Mouse (Mus musculus): ENCODE measurements around the gene Fam133b.
"Not testable (repeated sequence)": the region's sequence is repeated elsewhere in the genome, so short reads cannot be mapped to it uniquely, and the experiment has no call there.

Fam133b gene

DNA sequence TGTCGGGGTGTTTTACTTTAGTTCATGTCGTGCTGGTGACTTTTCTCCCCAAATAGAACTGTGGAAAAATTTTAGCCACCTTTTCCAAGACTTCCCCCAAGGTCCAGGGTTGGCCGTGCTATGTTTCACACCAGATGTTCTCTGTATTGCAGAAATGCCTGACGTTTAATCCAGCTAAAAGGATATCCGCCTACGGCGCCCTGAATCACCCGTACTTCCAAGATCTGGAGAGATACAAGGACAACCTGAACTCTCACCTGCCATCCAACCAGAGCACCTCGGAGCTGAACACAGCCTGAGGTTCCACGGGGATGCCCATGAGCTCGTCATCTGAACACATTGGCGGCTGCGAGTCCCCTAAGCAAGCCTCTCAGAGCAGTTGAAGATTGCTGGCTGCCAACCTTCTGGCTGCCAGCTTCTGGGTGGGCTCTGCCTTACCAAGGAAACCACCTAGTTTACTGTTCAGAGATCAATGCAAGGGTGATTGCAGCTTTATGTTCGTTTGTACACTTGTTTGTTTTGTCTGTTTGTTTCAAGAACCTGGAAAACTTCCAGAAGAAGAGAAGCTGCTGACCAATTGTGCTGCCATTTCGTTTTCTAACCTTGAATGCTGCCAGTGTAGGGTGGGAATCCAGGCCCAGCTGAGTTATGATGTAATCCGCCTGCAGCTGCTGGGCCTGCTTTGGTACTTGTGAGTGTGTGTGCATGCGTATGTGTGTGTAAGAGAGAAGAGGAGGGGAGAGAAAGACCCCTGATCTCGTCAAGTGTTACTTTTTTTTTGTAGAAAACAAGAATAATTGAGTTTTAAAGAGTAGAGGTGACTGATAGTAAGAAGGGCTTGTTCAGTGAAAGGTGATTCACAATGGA is 22.9 kb upstream of the Fam133b start:
- no peak for DNase-seq (ENCODE audit: low spot score in 2 of 2)

GRCm38 (mm10) chr5:3521741-3522140 is 21.9 kb upstream of the Fam133b start:
- DNase-seq (ENCODE audit: low spot score in 2 of 2): no peak

DNA sequence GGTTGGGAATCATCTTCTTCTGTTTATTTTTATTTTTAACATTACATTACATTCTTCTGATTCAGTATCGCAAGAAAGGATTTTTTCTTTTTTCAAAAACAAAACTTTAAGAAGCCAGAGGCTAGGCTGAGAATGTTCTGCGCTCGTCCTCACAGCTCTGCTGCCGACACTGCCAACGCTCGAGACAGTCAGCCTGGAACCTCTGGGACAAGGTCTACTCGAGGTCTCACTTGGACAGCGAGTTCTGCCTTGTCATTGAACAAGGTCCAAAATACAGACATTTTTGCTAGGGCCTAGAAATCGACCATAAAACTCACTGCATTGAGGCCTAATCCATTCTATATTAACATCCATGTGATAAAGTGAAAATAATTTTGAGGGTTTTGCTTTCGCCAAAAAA is 20.8 kb upstream of the Fam133b start:
- DNase-seq (ENCODE audit: low spot score in 2 of 2): no peak

- no peak for DNase-seq (ENCODE audit: low spot score in 2 of 2)
Observed at GRCm38 (mm10) chr5:3527041-3527691, 16.5 kb upstream of the Fam133b start.

- no peak for DNase-seq (ENCODE audit: low spot score in 2 of 2)
Observed at GRCm38 (mm10) chr5:3529585-3530189, 13.9 kb upstream of the Fam133b start.

- DNase-seq (ENCODE audit: low spot score in 2 of 2): not testable (repeated sequence)
Observed at GRCm38 (mm10) chr5:3532048-3532447, 11.6 kb upstream of the Fam133b start.

- DNase-seq (ENCODE audit: low spot score in 2 of 2): no peak
Observed at GRCm38 (mm10) chr5:3536592-3537212, 6.9 kb upstream of the Fam133b start.

DNA sequence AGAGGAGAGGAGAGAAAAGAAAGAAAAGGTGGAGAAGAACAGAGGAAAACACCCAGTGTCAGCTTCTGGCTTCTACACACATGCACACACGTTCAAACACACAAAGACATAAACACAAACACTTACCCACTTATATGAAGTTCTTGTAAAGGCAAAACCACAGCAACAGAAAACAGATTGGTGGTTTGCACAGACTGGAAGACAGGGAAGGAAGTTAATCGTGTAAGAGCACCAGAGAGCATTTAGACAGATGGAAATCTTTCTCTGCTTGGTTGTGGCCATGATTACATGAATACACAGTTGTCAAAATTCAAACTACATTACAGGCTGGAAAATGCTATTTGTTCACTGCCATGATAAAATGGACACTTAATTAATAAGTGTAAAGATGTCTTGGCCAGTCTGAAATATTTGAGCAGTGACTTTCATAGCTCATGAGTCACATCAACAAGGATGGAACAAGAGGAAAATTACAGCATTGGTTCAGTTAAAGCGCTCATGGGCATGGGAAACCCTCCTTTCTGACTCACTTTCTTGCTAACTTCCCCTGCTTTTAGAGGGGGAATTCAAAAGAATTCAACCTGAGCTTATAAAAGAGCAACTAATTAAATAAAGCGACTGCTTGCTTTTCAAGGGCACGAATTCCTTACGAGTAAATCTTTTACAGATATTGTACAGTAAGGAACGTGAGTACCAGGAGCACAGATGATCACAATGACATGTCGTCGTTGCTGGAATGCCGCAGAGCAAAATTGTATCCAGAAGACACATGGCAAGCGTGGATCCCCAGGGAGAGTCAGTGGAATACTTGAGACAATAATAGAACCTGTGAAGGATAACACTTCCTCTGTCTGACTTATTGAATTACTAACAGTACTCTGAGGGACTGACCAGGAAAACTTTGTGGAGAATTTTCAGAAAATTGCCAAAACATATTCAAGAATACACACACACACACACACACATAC is 4.8 kb upstream of the Fam133b start:
- DNase-seq (ENCODE audit: low spot score in 2 of 2): no peak

- DNase-seq (ENCODE audit: low spot score in 2 of 2): no peak
Observed at GRCm38 (mm10) chr5:3541871-3542270, 1.8 kb upstream of the Fam133b start.

- no peak for DNase-seq (ENCODE audit: low spot score in 2 of 2)
Observed at GRCm38 (mm10) chr5:3544480-3544769, 792 bp downstream of the Fam133b start.

- no peak for DNase-seq (ENCODE audit: low spot score in 2 of 2)
Observed at GRCm38 (mm10) chr5:3546226-3546625, 2.6 kb downstream of the Fam133b start.

- DNase-seq (ENCODE audit: low spot score in 2 of 2): no peak
Observed at GRCm38 (mm10) chr5:3551481-3551880, 7.8 kb downstream of the Fam133b start.

GRCm38 (mm10) chr5:3554198-3554597 is 10.6 kb downstream of the Fam133b start:
- DNase-seq (ENCODE audit: low spot score in 2 of 2): no peak

DNA sequence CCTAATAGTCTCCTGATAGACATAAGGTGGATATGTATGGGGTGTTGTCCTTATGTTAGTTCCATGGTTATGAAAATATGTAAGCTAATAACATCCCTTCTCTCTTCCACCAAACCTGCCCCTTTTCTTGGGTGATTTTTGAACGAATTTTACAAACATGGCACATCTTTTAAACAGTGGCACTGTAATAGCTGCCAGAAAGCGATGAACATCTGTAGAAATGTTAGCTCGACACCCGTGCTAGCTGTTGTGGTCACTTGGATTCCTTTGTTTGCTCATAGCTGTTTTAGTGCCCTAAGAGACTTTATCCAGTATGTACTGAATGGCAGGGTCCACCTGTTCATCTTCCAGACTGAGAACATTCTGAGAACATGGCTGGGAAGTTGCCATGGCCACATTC is 27.6 kb downstream of the Fam133b start, which contains the start of gene 1700109H08Rik:
Gene 1700109H08Rik (plus strand): TSS at position 301 of the 400 bp plus-strand sequence.
- no peak for DNase-seq (ENCODE audit: low spot score in 2 of 2)

DNA sequence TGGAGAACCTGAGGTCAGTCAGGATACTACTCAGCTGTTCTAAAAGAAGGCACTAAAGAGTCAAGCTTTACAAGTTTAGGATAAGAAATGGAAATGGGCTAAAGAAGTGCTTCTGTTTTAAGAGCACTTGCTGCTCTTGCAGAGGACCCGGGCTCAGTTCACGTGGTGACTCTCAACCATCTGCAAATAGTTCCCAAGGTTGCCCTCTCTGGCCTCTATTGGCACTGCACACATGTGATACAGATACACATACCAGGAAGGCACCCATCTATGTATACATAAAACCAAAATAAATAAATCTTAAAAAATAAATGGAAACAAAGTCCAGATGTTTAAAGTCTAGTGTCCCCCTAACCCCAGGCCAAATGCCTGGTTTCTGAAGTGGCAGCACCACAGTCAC is 31.2 kb downstream of the Fam133b start:
- no peak for DNase-seq (ENCODE audit: low spot score in 2 of 2)

DNA sequence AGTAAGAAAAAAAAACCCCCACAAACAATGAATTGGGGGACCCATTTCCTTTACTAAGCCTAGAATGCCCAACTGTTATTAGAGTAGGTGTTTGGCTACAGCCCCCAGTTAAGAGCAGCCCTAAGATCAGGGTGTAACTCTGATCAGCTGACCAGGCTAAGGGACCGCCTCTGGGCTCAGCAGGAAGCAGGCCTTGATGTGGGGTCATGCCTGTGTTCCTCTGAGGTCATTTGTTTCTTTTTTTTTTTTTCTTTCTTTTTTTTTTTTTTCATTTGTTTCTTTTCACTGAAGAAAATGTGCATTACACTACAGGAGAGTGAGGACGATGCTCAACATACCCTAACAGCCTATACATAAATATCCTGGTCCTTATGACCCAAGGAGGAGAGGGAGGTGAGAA is 34.3 kb downstream of the Fam133b start:
- no peak for DNase-seq (ENCODE audit: low spot score in 2 of 2)

DNA sequence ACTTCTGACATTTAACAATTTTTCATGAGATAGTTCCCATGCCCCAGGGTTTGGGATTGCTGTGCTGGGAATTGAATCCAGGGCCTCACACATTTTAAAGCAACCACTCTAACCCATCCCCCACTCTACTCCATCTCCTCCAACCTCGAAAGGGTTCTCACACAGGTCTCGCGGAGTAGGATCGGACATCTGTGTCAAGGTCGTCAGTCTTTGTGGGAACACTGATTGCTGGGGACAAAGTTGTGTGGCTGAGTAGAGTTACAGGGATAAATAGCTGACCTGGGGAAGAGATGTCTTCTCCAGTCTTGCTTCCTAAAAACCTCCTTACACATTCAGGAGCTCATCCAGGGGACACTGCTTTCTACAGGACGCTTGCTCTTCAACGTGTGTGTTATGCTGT is 35.4 kb downstream of the Fam133b start:
- DNase-seq (ENCODE audit: low spot score in 2 of 2): no peak

- peak; percentile 95 for DNase-seq (ENCODE audit: low spot score in 2 of 2)
Observed at GRCm38 (mm10) chr5:3595693-3596398, 52.2 kb downstream of the Fam133b start, which contains the start of gene Pex1. Gene Pex1, plus strand, starts transcription at chr5:3596066.

- peak; percentile 80 to 83 for DNase-seq (ENCODE audit: low spot score in 2 of 2)
Observed at GRCm38 (mm10) chr5:3596399-3596766, 52.8 kb downstream of the Fam133b start, which contains the start of gene Rbm48. Gene Rbm48, minus strand, starts transcription at chr5:3596585.

DNA sequence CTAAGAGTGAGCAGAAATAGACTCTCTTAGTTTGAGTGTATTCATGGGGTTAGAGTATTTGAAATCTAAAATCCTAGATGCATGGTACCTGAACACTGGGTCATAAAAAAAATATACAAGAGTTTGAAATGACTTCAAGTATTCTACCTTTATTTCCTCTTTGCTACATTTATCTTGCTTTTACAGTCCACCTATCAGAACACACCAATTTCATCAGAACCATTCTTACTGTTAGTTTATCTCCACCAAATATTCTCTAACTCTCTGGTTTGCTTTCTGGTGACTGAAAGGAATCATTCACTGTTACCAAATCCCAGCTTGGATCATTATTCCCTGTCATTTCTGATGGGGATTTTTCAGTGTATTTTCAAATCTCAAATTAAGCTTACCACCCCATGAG is 53.5 kb downstream of the Fam133b start:
- DNase-seq (ENCODE audit: low spot score in 2 of 2): no peak
